Mouse (Mus musculus) MEL-GATA-1-ER (cell line): ENCODE measurements around the gene Olig3.

ENCODE experiments used
- DNase-seq: peaks from one replicate; pipeline ENCODE4 v3.0.0-alpha.2; 2012; ENCODE audit warnings: low read depth; ENCODE audit errors: extremely low read depth

The Olig3 gene

GRCm38 (mm10) chr10:19356071-19356583 lies at the start of gene Olig3:
Gene Olig3 (plus strand): TSS chr10:19356533.
- DNase-seq, result no peak

GRCm38 (mm10) chr10:19309681-19310395 lies 46.5 kb upstream of the Olig3 start:
- no peak for DNase-seq

DNA sequence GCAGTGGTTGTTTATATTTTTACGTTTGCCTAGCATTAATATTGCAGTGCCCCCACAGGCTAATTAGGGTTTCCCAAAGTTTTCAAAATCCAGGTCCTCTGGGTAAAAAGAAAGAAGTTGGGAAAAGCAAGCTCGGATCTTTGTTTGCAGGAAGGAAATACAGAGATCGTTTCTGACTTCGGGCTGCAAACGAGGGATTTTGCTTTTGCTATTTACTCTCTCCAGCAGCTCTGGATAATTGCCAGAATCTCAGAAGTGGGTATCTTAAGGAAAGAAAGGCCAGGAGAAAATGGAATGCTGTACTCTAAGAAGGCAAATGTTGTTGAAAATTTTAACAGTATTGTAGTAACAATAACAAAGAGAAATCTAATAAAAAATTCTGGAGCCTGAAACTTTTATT lies 45.9 kb upstream of the Olig3 start:
- DNase-seq, result no peak

- no peak for DNase-seq
Observed at GRCm38 (mm10) chr10:19317962-19318812, 38.1 kb upstream of the Olig3 start.

DNA sequence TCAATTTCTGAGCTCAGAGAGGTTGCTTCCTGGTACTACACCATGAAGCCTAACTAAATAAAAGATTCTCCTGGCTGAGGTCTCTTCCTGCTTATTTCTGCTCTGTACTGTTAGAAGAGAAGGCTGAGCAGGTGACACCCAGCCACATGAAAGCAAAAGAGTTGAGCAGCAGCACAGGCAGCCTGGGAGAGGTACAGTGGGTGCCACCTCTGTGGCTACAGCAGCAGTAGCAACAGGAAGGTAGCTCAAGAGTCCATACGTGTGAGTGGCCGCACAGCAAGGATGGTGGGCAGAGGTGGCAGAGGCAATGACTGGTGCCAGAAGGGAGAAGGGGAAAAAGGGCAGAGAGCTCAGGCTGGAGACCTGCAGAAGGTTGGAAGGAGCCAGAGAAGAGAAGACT lies 34.6 kb upstream of the Olig3 start:
- no peak for DNase-seq

DNA sequence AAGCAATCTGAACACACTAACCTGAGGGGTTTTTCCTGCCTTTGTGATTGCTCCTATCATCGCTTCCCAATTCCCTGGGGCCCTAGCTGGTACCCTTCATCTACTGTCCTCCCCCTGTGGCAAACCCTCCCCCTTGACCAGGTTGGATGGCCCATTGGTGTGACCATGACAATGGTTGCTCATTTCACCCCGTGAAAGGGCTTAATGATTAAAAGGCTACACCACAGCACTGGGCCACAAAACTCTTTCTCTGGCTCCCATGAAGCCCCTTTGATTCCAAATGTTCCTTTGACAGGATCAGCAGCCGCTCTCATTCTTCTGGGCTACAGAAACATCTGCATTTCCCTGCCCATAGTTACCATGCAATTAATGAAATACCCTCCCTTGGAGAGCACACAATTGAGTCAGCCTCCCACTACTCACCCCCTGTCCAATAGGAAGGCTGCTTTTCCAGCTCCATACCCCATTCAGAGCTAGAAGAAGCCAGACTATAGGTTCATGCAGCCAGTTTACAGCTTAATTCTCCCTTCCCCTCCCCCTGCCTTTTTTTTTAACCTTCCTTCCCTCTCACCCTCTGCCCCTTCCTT lies 27.0 kb upstream of the Olig3 start:
- DNase-seq, result no peak

GRCm38 (mm10) chr10:19333425-19333824 lies 22.9 kb upstream of the Olig3 start:
- no peak for DNase-seq

DNA sequence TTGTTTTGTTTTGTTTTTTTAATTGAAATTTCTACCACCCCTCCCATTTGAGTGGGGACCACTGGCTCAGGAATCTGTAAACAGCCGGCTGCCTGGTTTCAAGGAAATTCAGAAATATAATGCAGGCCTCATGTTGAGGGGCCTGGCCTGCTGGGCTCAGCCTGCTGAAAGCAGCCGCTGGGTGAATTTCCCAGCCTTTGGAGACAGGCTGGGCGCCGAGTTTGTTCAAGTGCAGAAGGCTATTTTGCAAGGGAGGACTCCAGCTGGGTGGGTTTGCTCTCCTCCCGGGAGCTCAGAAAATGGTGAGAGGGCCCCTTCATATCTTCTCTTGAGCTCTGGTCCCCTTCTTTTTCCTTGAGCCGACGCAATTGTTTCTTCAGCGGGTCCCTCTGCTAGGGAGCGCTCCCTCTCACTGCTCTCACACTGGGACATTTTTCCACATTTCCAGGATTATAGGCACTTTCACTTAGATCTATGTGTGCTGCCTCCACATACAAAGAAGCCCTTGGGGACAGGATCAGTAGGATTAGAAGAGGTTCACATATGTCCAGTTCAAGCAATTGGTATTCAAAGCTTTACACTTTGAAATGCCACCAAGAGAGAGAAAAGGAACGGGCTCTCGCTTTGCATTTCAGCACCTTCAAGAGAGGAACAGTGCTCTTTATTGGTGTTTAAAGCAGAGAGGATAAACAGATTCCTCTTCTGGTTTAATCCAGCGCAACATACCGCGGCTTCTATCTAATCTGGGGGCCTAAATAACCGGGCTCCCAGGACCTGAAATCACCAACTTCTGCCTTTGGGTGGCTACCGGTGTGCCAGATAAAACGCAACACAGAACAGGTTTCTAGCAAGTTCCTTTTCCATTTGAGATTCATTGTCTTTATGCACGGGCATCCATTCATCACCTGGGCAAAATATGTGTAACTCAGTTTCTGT lies 17.4 kb upstream of the Olig3 start:
- DNase-seq, result no peak

DNA sequence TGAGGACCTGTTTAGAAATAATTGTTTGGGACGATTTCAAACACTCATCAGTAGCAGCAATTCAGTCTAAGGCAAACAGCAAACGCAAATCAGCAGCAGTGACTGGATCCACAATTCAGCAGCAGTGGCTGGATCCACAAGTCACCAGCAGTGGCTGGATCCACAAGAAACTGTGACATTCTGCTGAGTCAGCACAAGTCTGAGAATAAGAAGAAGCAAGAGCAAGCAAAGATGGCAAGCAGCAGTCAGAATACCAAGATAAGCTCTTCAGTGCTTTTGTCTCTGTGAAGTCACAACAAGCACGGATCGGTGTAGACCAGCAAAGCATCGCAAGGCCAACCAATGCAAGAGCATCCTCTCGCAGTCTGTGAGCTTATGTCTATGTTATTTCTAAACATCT lies 12.3 kb upstream of the Olig3 start:
- DNase-seq, result no peak

DNA sequence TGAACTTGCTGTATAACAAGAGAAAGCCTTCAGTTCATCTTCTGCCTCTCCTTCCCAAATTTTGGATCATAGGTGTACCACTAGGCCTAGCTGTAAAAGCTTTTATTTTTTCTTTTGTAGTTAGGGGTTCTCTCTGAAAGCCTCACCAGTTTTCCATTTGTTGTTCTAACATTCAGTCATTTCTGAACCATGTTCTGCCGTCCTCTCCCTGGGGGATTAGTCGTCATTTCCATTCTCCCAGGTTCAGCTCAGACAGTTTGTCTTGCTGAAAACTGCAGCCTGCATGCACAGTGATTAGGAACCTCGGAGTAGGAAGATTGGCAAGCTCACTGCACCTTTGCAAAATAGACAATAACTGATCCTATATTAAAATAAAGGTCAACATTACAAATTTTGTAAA lies 7.0 kb upstream of the Olig3 start:
- DNase-seq, result no peak

DNA sequence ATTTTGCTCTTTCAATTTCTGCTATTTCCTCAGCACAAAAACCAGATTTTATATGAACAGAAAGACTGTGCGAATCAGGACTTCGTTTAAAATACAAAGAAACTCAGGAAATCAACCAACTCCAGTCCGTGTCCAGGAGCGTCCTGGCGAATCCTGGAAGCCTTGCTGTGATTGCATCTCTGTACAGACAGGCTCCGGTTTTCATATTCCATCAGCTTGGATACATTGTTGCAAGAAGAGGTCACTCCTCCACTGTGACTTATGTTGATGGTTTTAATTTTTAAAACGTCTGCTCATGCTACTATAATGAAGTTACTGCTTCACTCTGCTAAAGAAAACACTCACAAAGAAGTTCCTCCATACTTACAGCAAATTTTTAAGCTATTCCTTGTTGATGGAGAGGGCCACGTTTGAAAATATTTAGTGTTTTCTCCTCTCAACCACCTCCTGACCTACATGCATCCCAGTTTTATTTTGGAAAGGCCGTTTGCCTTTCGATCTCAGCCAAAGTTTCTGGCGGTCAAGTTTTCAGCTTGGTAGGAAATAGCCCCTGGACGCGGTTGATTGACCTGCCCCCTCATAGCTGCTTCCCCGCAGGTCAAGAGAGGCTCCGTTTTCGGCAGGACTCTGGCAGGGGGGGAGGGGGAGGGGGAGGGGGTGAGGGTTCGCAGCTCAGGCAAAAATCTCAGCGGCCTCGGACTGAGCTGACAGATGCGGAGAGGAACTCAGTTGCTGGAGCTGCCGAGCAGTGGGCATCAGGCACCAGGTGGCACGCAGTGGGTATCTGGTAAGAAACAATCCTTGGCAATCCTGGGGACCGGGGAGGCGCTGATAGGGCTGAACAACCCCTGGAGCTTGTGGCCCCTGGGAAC lies 4.1 kb upstream of the Olig3 start:
- no peak for DNase-seq

GRCm38 (mm10) chr10:19352878-19353301 lies 3.4 kb upstream of the Olig3 start:
- no peak for DNase-seq

GRCm38 (mm10) chr10:19353631-19354030 lies 2.7 kb upstream of the Olig3 start:
- DNase-seq, result no peak

DNA sequence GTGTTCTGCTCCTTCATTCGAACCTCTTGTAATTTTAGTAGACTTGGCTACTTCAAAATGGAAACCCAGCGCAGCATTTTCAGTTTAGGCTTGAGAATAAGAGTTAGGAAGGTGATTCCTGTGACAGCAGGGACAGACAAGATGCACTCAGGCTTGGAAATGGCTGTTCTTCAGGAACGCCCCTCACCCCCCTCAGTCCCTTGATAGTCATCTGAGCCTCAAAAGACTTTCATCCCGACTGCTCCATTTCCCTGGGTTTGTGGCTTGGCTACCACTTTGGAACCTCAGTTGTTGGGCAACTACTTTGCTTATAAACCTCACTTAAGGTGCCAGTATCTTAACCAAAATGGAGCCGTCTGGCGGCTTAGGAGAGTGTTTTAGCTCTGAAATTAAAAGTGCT lies 2.2 kb upstream of the Olig3 start:
- no peak for DNase-seq

GRCm38 (mm10) chr10:19355076-19355475 lies 1.3 kb upstream of the Olig3 start:
- no peak for DNase-seq

GRCm38 (mm10) chr10:19356720-19357641 lies 648 bp downstream of the Olig3 start:
- no peak for DNase-seq

DNA sequence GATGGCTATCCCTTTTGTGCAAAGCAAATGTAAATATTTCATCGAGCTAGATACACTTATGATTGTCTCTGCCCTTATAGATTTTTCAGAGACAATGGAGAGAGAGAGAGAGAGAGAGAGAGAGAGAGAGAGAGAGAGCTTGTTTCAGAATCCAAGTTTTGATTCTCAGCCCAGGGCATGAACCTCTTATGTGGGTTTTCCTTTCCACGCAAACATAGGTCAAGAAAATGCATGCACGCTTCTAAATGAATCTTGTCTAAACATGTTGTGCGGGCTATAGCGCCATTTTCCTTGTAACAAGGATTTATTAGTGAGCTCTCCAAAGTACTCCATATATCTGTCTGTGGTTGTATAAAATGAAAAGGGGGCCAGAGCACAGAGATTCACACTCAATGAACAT lies 1.5 kb downstream of the Olig3 start:
- DNase-seq, result no peak

- DNase-seq, result no peak
Observed at GRCm38 (mm10) chr10:19360446-19361300, 4.3 kb downstream of the Olig3 start.
